Mouse (Mus musculus) retina, adult 2 months (tissue): ENCODE results near the gene Arhgap15.

Experiments
- DNase-seq: peaks from one replicate; pipeline ENCODE4 v3.0.0-alpha.2; 2012; ENCODE audit warnings: low read depth, low spot score

Gene Arhgap15

DNA sequence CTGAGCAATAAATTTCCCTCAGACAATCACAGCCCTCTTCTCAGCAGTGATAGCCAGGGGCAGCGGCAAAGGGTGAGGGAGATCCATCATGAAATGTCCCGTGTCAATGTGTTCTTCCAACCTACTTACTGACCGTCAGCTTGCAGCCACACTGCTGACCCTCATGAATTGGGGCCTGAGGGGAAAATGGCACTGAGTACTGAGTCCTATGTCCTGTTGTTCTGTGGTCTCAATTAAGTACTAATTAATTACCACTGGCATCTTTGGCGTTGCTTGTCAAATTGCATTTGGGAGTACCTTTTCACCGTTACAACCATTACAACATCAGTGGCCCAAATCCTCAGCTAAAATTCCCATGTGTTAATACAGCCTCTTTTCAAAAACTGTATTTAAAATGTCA, 599.2 kb downstream of the Arhgap15 start:
- no peak for DNase-seq

DNA sequence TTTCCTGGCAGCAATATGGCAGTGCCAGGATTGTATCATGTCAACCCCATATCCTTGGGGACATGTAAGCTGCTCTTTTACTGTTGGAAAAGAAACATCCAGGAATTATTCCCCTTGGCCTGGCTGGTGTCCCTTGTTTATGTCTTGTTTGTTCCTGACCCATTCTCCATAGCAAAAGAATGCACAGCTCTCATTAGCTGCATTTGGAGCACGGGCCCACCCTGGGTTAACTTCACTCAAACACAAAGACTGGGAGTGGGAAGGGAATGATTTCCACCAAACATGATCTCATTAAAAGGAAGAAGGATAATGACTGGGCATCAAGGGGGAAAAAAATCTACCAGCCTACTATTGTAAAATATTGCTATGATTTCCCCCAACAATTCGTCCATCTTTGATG, 600.5 kb downstream of the Arhgap15 start:
- DNase-seq: no peak

DNA sequence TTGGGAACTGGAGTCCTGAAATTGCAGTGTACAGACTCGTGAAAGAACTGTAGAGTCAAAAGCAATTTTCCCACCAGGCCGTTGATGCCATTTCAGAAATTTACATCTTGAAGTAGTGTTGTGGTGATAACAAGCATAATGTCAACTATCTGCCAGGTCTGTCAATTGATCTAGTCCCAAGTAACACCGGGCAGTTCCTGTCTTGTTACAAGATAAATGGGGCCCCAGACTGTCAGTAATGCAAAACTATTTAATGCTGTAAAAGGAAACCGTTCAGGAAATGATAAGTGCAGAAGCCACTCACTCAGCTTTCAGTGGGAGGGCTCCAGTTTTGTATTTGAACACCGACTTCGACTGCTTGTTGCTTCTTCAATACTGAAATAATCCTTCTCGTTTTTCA, 604.3 kb downstream of the Arhgap15 start:
- DNase-seq: no peak

DNA sequence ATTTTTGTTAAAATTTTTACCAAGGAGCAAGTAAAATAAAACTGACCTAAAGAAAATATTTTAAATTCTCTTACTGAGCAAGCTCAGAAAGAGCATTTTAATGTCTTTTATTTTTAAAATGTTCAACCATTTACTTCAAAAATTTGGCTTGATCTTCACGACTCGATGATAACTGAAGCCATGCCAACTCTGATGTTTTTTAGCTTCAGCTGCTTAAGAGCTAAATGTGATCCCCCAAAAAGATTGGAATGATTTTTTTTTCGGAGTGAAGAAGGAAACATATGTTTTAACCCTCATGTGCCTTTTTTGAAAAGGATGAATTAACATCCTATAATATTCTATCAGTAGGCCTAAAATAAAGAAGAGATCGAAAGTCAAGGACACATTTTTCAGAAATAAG, 605.0 kb downstream of the Arhgap15 start:
- DNase-seq: no peak

DNA sequence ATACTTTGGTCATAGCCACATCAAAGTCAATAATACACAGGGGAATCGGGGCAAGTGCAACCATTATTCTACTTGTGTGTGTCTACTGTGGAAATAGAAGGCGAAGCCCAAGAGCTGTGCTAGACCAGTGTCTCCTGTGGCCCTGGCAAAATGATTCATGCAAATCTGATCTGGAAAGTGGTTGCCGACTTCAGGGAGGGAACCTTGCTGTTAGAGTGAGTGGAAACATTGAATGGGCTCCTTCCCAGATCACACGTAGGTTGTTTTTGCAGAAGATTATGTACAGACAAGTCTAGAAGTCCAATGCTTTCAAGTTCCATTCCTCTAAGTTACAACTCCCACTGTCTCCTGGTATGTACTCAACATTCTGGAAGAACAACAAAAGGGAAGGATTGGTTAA, 606.2 kb downstream of the Arhgap15 start:
- no peak for DNase-seq

DNA sequence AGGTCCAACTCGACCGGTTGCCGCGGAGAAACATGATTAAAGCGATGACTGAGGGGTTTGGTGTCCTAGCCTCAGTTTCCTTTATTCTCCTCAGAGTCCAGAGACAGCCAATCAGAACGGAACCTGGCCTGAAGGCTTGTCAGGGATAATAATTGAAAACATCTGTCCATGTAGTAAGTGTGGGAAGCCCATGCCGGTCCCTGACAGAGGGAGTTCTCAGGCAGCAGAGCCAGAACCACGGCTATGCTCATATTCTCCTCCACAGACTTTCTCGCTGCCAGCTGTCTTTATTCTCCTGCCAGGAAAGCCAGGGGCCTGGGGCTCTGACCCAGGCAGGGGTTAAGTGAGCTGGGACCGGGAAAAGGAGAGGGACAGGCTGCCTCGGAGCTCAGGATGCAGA, 606.7 kb downstream of the Arhgap15 start:
- DNase-seq: no peak

DNA sequence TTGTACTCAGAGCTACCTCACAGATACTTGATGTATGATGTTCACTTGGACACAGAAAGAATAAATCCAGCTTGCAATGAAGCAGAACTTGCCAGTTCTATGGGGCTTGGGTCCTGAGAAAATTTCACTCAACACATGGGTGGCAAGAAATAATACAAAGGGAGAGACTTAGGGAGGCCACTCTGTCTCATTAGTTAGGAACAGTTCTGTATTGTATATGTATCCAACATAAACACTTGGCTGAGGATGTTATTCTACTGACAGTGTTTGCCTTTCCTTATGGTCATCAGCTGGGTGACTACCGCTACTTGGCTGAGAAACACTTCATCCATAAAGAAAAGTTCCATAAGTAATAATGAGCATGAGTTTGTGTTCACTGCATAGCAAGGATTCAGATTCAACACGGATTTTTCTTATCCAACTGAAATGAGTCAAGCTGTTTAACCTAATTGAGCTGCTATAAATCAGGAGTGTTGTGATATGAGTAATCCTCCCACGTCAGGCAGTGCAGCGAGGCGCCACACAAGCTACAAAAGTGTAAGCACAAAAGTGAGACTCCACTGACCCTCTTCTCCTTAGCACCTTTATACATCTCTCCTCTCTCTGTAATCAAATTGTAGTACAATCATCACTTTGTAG, 607.7 kb downstream of the Arhgap15 start:
- no peak for DNase-seq

DNA sequence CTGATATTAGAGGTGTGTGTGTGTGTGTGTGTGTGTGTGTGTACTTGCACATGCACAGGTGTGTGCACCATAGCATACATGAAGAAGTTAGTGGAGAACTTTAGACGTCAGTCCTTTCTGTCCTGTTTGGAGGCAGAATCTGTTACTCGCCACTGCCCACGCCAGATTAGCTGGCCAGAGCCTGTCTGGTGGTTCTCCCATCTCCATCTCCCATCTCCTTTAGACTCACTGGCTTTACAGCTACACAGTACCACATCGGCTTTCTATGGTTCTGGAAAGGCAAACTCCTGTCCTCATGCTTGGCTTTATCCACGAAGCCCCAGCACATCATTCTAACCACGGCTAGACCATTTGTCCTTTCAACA, 608.2 kb downstream of the Arhgap15 start:
- DNase-seq: no peak

DNA sequence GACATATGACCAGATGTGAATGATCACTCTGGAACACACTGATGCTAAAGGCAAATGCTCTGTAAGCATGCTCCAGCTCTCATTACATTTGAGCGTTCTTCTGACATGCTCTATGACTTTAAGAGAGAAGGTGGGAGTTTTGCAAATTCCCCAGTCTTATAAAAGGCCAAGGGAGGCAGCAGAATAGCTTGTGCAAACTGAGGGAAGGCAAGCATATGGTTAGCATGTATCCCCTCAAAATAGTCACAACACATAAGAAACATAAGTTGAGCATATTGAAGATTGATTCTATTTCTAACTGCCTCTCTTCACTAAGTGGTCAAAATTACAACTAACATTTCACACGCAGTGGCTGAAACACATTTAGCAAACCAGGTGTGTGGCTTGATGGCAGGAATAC, 631.6 kb downstream of the Arhgap15 start:
- no peak for DNase-seq

DNA sequence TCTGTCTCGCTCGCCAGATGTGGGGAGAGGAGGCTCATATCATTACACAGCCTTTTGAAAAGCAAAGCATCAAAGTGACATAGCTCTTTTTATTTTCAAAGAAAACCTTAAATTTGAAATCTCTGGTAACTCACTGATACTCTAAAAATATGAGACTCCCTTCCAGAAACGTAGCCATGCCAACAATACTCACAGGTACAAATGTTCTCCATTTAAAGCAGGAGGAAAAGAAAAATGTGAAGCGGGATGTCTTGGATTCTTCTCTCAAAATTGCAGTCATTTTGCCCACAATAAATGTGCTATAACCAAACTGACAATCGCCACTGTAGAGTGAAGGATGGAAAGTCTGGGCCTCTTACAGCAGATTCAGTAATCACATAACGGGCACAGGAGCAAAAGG, 635.9 kb downstream of the Arhgap15 start:
- DNase-seq: no peak

DNA sequence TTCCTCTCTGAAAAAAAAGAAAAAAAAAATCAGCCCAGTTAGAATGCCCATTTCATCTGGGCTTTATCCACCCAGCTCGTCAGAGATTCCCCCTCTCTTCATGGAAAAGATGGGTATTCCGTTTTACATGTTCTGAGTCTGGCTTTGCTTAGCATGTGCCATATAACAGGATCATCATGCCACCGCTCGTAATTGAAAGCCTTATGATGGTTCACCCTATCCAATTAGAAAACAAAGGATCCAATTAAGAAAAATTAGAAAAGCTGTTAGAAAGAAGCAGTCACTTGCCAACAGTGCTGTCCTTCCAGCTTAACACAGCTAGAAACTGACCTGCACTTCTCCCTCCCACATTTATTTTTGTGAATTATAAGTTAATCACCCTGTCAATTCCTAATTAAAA, 640.9 kb downstream of the Arhgap15 start:
- DNase-seq: no peak

DNA sequence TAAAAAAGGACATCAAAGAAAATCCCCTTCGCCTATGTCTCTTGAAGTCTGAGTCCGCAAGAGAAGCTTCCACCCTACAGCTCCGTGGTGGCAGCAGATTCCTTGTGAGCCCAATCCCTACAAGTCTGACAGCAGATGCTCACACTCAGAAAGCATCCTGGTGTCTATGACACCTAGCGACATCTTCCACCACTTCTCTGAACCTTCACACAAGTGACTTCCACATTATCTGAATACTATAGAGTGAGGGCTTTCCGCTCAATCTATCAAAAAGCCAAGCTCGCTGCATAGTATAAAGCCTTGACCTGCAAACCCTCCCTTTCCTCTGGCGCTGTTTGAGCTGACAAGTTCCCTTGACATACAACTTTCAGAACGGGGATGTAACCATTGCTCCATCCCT, 645.2 kb downstream of the Arhgap15 start:
- no peak for DNase-seq

DNA sequence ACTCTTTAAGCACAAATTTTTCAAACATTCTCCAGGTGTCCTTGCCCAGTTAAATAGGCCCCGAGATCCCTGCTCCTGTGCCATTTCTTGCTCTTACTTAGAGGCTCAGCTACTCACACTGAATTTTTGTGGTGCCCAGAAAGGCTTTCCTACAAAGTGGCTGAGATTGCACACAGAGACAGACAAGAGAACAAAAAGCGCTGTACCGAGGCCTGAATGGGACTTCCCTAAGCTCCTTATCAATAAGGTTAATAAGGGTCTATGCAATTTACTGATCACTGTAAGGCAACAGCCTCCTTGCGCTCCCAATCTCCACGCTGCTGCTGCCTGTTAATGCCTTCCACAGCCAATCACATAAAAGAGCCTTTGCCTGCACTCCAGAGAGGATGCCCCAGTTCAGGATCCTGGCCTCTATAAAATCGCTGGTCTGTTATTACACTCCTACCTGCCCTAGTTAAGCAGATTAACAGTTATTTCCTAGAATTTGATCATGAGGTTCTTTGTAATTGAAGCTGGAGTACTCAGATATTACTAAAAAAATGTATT, 646.4 kb downstream of the Arhgap15 start:
- DNase-seq: peak; percentile 4

DNA sequence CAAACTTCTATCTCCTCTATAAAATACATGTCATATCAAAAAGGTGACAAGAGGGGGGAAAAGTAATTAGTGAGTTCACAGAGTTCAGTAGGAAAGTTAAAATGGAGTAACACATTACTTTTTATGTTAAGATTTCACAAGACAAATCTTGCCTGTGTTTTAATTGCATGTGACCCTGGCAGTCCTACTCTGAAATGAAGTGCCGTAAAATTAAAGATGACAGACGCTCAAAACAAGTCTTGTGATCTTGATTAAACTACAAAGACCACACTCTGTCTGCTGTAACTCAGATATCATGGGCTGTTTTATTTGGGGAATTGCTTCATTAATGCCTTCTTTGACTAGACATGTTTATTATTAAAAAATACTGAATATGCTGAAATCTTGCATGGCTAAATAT, 647.0 kb downstream of the Arhgap15 start:
- no peak for DNase-seq

DNA sequence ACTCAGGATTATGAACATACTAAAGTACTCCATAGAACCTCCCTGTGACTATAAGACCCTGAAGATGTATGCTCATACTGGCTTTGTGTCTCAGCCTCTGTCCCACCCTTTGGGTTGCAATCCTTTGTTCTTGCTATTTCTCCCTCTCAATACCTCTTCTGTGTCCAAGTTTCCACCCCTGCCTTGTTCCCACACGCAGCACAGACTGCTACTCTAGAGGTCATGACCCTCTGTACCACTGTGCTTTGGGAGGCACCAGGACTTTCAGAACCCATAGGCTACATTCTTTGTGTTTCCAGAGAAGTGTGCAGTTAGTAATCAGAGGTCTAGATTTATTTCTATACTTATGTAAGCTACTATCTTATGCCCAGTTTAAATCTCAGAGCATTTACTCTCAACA, 648.6 kb downstream of the Arhgap15 start:
- DNase-seq: no peak

DNA sequence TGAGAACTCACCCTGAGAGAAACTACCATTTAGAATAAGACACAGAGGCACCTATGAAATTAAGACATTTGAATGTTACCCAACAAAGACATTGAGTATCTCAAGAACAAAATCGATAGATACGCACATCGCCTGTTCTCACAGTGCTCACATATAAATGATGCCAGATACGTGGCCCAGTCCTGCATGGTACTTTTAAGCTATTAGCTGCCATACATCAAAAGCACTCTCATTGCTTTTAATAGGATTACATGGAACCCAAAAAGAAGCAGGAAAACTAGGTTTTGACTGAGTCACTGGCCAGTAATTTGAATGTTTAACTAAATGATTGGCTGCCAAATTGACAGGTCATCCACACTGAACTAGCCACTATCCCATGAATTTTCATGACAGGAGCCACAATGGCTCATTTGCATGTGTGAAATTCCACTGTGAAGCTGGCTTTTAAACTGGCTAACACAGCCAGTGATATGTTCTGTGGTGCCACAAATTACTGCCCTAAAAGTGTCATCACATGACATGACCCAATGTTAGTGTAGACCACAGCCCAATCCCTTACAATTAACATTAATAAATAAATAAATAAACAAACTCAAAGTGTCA, 649.2 kb downstream of the Arhgap15 start:
- DNase-seq: no peak

DNA sequence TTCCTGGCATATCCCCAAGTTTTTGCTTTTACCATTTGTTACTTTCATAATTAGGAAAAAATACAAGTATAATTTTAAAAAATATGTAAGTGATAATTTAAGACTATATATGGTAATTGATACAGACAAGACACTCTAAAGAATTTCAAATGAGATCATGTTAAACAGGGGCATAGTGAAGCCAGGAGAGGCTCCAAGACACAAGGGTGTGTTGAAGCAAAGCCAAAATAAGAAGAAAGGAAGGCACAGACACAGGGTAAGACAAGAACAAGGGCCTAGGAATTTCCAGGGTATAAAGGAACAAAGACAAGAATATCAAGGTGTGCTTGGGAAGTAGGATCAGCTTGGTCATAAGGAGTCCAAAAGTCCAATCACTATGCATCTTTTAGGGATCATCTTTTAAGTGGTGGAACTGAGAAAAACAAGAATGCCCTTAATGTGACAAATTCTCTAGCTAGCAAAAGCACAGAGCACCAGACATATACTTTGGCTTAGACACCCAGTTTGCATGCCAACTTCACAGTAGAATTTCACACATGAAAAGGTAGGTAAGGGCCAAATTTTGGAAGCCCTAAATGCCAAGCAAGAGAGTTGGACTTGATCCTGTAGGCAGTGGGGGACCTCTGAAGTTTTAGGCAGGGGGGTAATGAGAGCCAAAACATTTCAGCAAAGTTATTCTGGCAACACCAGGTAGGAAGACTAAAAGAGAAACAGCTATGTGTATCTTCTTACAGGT, 650.7 kb downstream of the Arhgap15 start:
- DNase-seq: no peak

DNA sequence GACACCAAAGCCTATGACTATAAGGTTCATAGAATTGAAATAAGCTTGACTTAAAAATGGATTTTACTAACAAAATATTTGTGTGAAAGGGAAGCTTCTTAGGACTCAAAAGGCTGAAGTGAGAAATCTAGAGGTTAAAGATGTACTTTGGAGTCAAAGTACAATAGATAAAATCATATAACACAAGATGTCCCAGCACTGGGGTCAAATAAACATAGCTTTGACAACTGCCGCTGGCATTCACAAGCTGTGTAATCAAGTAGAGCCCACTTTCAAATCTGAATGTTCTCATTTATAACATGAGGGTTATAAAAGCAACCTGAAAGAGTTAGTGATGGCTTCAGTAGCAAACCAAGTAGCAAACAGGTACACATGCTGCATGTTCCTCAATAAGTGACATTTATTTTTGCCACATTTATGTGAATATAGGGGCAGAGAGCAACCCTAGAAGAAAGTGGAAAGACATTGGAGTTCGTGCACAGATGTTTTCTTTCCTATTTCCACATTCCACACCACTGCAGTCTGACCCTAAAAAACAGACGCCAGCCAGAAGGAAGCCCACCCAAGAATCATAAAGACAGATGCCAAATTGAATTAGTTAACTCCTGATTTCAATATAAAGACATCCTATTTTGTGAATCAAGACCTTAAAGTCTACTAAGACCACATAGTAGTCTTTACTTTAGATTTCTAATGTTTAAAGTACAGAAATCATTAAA, 653.2 kb downstream of the Arhgap15 start:
- DNase-seq: no peak

DNA sequence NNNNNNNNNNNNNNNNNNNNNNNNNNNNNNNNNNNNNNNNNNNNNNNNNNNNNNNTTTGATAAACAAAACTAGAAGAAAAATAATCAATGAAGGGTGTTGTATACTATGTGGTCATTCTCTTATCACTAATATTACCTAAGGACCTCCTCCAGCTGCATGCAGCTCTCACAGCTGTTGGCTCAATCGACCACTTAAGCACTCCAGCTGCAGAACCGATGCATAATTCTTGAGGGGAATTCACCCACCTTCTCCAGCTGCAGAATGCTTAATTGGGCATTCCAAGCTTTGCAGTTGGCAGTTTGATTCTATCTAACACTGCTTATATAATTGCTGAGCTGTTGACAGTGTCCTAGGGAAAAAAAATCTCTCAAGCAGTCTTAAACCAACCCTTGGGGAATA, 663.0 kb downstream of the Arhgap15 start:
- no peak for DNase-seq

DNA sequence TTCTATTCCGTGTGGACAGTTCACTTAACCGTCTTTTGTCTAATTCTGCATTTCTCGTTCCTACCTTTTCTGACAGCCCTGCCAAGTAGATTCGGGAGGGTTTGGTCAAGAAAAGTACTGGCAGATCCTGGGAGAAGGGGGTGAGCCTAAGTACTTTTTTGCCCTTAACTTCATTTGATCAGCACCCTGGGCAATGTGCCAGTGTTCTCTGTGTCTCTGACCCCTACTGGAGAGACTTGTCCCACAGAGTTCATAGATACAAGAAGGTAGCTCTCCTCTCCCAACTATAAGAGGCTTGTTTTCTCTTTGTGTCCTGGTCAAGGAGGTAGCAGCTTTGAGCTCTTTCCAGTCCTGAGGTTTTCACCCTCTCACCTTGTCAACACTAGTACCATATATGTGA, 667.7 kb downstream of the Arhgap15 start:
- DNase-seq: no peak

DNA sequence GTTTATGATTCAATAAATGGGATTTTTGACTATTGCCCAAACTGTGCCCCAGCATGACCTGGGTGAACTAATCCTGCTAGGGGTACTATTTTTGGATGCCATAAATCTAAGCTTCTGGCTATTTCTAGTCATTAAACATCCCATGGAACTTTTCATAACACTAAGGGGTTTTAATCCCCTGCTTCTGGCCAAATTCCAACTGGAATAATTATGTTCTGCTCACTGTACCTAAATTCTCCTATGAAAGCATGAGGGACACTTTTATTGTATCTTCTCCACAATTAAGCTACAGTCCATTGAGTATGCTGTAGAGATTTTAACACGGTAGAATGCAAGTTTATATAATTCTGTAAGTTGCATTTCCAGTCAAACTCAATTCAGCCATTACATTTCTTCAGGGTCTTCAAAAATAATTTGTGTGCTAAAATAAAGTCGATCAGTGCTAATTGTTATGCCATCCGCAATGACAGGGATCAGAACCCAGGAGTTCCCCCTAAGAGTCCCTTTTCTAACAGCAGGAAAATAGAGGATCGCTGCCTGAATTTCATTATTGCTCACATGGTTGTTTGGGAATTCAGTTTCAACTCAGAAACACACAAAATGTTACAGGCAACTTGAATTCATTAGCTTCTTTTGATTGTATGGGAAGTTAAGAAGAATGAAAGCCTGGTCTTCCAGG, 671.1 kb downstream of the Arhgap15 start:
- peak; percentile 13 for DNase-seq

DNA sequence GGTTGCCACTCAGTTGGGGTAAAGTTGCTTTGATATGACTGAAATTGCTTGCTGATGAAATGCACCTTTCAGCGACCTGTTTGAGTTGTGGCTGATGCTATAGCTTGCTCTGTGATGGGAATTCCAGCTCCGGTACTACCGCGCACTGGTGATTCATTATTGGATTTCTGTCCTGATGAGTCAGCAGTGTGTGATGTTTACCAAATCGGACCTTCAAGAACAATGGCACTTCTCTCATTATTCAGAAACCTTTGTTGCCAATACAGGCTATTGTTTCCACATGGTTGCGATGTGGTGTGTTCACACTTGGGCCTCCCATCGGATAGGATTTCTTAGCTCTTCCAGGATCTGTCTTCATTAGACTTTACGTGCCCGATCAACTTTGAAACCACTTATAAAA, 681.9 kb downstream of the Arhgap15 start:
- DNase-seq: no peak
